Mouse (Mus musculus) myocyte (in vitro differentiated cells): Measurements from ENCODE around the gene Bcl2.

ENCODE experiments used
- CEBPB ChIP-seq: IDR thresholded peaks from 2 replicates; pipeline ENCODE4 v1.6.1; 2011; ENCODE audit warnings: mild to moderate bottlenecking, moderate library complexity; ENCODE audit not compliant: poor library complexity, insufficient read depth, severe bottlenecking
- MYOD1 ChIP-seq, 3 experiments: IDR thresholded peaks; one replicate each; pipeline ENCODE4 v1.6.1; 2011; ENCODE audit warnings: control low read depth in 2 of 3, low read depth in 2 of 3, mild to moderate bottlenecking in 2 of 3, moderate library complexity in 1 of 3; ENCODE audit not compliant: insufficient read length in 2 of 3, control insufficient read depth in 1 of 3
- MYOG ChIP-seq, 3 experiments: IDR thresholded peaks; one replicate each; pipeline ENCODE4 v1.6.1; 2011; ENCODE audit warnings: control low read depth in 2 of 3, low read depth in 2 of 3, mild to moderate bottlenecking in 2 of 3; ENCODE audit not compliant: insufficient read length in 2 of 3, control insufficient read depth in 1 of 3, insufficient read depth in 1 of 3
- POLR2A ChIP-seq: IDR thresholded peaks from one replicate; pipeline ENCODE4 v1.6.1; 2011; ENCODE audit warnings: low read depth, mild to moderate bottlenecking, control low read depth, moderate library complexity; ENCODE audit not compliant: insufficient read length
- TCF12 ChIP-seq: IDR thresholded peaks from one replicate; pipeline ENCODE4 v1.6.1; 2011; ENCODE audit warnings: mild to moderate bottlenecking, control low read depth; ENCODE audit not compliant: poor library complexity, insufficient read depth, severe bottlenecking

DNA sequence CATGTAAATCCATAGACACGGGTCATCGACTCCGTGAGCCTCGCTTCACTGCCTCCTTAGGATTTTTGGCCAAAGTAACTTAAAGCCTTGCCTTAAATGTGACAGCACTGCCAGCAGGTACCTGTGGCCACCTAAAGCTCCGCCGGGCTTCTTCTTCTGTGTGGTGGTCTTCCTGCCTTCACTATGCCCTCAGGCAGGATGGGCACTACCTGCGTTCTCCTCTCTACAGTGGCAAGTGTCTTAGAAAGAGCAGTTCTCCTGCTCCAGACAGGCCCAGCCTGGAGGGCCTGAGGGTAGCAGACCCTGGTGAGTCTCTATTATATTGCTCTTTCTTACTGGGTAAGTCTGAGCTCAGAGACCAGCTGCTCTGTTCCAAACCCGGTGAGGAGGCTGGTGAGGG, 172.2 kb downstream of the Bcl2 start:
- TF ChIP-seq CEBPB (no peak), POLR2A (no peak), MYOD1 (IDR thresholded peaks at IDR 0.05; ENCODE audit: control insufficient read depth in 1 of 3, insufficient read length in 2 of 3, low read depth in 2 of 3) (no peak), TCF12 (no peak), MYOG (IDR thresholded peaks at IDR 0.05; ENCODE audit: control insufficient read depth in 1 of 3, insufficient read depth in 1 of 3, insufficient read length in 2 of 3, low read depth in 2 of 3) (no peak)
